Mouse (Mus musculus) neutrophil, adult 5-6 weeks (primary cell): ENCODE data around the gene Foxp1. TPM values are rescaled to one million over a fixed set of nuclear protein-coding genes. Genes with fewer than 3 reads are reported as not detected.

Experiments
- ATAC-seq: fragments of 151-379, 151-347 bp; 2 replicates; pipeline ENCODE4 v1.8.0; 2017; ENCODE audit warnings: mild to moderate bottlenecking, moderate TSS enrichment; ENCODE audit not compliant: insufficient number of reproducible peaks, poor library complexity, low FRiP score, severe bottlenecking; ENCODE audit errors: extremely low read depth
- total RNA-seq: library from RNA; stranded (forward); fragments of 200-1000 nt; gene quantifications from 2 replicates; pipeline ENCODE4 v1.2.3, GENCODE M21; 2017

Foxp1 gene
- total RNA-seq, 1 experiment from 2014 or later: 448 TPM

- no peak for ATAC-seq
Measured at GRCm38 (mm10) chr6:99347836-99348235, 174.7 kb downstream of the Foxp1 start.

GRCm38 (mm10) chr6:99344966-99345365, 177.6 kb downstream of the Foxp1 start:
- no peak for ATAC-seq

GRCm38 (mm10) chr6:99344357-99344756, 178.2 kb downstream of the Foxp1 start:
- ATAC-seq: peak; percentile 37; the same call in 1 of the 2 replicates

GRCm38 (mm10) chr6:99343815-99344214, 178.7 kb downstream of the Foxp1 start:
- ATAC-seq: no peak

GRCm38 (mm10) chr6:99342416-99342815, 180.1 kb downstream of the Foxp1 start:
- peak; percentile 54; the same call in 1 of the 2 replicates for ATAC-seq

- no peak for ATAC-seq
Measured at GRCm38 (mm10) chr6:99340902-99341301, 181.6 kb downstream of the Foxp1 start.

GRCm38 (mm10) chr6:99339986-99340721, 182.4 kb downstream of the Foxp1 start:
- ATAC-seq: peak; percentile 36; the same call in 1 of the 2 replicates

GRCm38 (mm10) chr6:99339343-99339620, 183.2 kb downstream of the Foxp1 start:
- no peak for ATAC-seq

GRCm38 (mm10) chr6:99338593-99339342, 183.8 kb downstream of the Foxp1 start:
- ATAC-seq: no peak

- ATAC-seq: no peak
Measured at GRCm38 (mm10) chr6:99338174-99338573, 184.3 kb downstream of the Foxp1 start.

GRCm38 (mm10) chr6:99337575-99337974, 184.9 kb downstream of the Foxp1 start:
- ATAC-seq: no peak

- ATAC-seq: no peak
Measured at GRCm38 (mm10) chr6:99336191-99336590, 186.3 kb downstream of the Foxp1 start.

GRCm38 (mm10) chr6:99335174-99335830, 187.2 kb downstream of the Foxp1 start:
- ATAC-seq: peak; percentile 60

- no peak for ATAC-seq
Measured at GRCm38 (mm10) chr6:99334255-99334654, 188.3 kb downstream of the Foxp1 start.

GRCm38 (mm10) chr6:99333127-99333526, 189.4 kb downstream of the Foxp1 start:
- ATAC-seq: no peak

- peak; percentile 25; the same call in 1 of the 2 replicates for ATAC-seq
Measured at GRCm38 (mm10) chr6:99330169-99330568, 192.4 kb downstream of the Foxp1 start.

- ATAC-seq: no peak
Measured at GRCm38 (mm10) chr6:99328634-99329033, 193.9 kb downstream of the Foxp1 start.

GRCm38 (mm10) chr6:99328146-99328545, 194.4 kb downstream of the Foxp1 start:
- no peak for ATAC-seq

- ATAC-seq: no peak
Measured at GRCm38 (mm10) chr6:99327721-99328120, 194.8 kb downstream of the Foxp1 start.

GRCm38 (mm10) chr6:99325881-99326280, 196.6 kb downstream of the Foxp1 start:
- ATAC-seq: no peak
